Mouse (Mus musculus) spleen, postnatal 0 days (tissue): ENCODE results near the gene Yaf2. TPM values are rescaled to one million over a fixed set of nuclear protein-coding genes. Genes with fewer than 3 reads are reported as not detected.

ENCODE experiments used
- polyA plus RNA-seq: library from polyadenylated mRNA; unstranded; fragments of >200 nt; fragmentation: Nextera tagmentation; extraction: Ambion mirVana; gene quantifications from 2 replicates; pipeline ENCODE4 v1.2.1, GENCODE M21; 2015

The Yaf2 gene
- polyA plus RNA-seq: 30.9 and 37.3 TPM in 2 replicates

GRCm38 (mm10) chr15:93336925-93337761, at the start of gene Yaf2:
Yaf2 (minus strand) TSS chr15:93336935.

GRCm38 (mm10) chr15:93274679-93275583, 61.8 kb downstream of the Yaf2 start, which contains the start of gene Gxylt1:
Gxylt1 (minus strand) TSS chr15:93275179.

Other genes with a start within 250 kb of the Yaf2 start
- gene Gxylt1, start 61.8 kb downstream of the Yaf2 start, polyA plus RNA-seq: 4.3 and 5.2 TPM in 2 replicates
- gene Zcrb1, start 61.4 kb upstream of the Yaf2 start, polyA plus RNA-seq: 83.3 and 101 TPM in 2 replicates
- gene Pphln1, start 61.4 kb upstream of the Yaf2 start, polyA plus RNA-seq: 17.6 and 20.6 TPM in 2 replicates